8 mouse cellular contexts compared by ENCODE assay signal in genomic region chr16:23127673-23128375, GRCm38 (mm10). TPM values are rescaled to one million over a fixed set of nuclear protein-coding genes. Genes with fewer than 3 reads are reported as not detected.
A peak's percentile ranks its signal among the peaks of the same experiment; 100 is the strongest.
DNase-seq lines count a peak whose midpoint lies in the region; ATAC-seq and TF ChIP-seq lines count a peak whose summit lies in the region.

TSS of gene Rfc4 (minus strand) at chr16:23127737.

- no peak for TF ChIP-seq EP300 in CH12.LX (IDR thresholded peaks at IDR 0.05; ENCODE audit: low read length)
- TF ChIP-seq EP300 in heart, postnatal 0 days (IDR thresholded peaks at IDR 0.05; ENCODE audit: low read depth), result peak; percentile 21; the same call in 1 of the 2 replicates
- TF ChIP-seq EP300 in stomach, postnatal 0 days (optimal IDR thresholded peaks at IDR 0.05), result no peak

- H3K79me2 ChIP-seq in CH12.LX (replicated peaks; ENCODE audit: control insufficient read depth, extremely low read depth, insufficient read depth, poor library complexity, severe bottlenecking), result peaks cover 33% of the 10 kb centered on the region

- H3K27ac ChIP-seq in CH12.LX (ENCODE audit: insufficient read depth, low read depth), result peak within 1 kb of the TSS; percentile 86
- H3K27ac ChIP-seq in forebrain, embryonic 12.5 days, result peak within 1 kb of the TSS; percentile 98
- H3K27ac ChIP-seq in heart, postnatal 0 days (ENCODE audit: low read depth), result peak within 1 kb of the TSS; percentile 99
- peak within 1 kb of the TSS; percentile 96 for H3K27ac ChIP-seq in liver, embryonic 16.5 days (ENCODE audit: low read length)
- H3K27ac ChIP-seq in neural tube, embryonic 12.5 days, result peak within 1 kb of the TSS; percentile 92
- peak within 1 kb of the TSS; percentile 99 for H3K27ac ChIP-seq in stomach, postnatal 0 days (replicated peaks)

- peak within 1 kb of the TSS; percentile 85 for H3K9ac ChIP-seq in CH12.LX (ENCODE audit: insufficient read depth, low read depth)
- H3K9ac ChIP-seq in forebrain, embryonic 12.5 days, result peak within 1 kb of the TSS; percentile 89
- peak within 1 kb of the TSS; percentile 86 for H3K9ac ChIP-seq in heart, postnatal 0 days (replicated peaks; ENCODE audit: low read depth, low read length)
- peak within 1 kb of the TSS; percentile 85 for H3K9ac ChIP-seq in liver, embryonic 16.5 days (ENCODE audit: low read depth, low read length)
- peak within 1 kb of the TSS; percentile 87 for H3K9ac ChIP-seq in neural tube, embryonic 12.5 days
- peak within 1 kb of the TSS; percentile 89 for H3K9ac ChIP-seq in stomach, postnatal 0 days (ENCODE audit: low read length)

- dilution Hi-C loops in CH12.LX (cut with MboI; ENCODE audit: extremely low pct_ligation_motif_present, extremely low pct_unique_long_range_greater_than_20kb, low sequenced_read_pairs), result no loop called here

- TF ChIP-seq POLR2A in CH12.LX (IDR thresholded peaks at IDR 0.05; ENCODE audit: low read depth, low read length), result peak; percentile 99

- TF ChIP-seq CTCF in CH12.LX (conservative IDR thresholded peaks at IDR 0.05 in 1 of 2, IDR thresholded peaks at IDR 0.05 in 1 of 2; ENCODE audit: low read depth in 2 of 2, low read length in 2 of 2), result peak in 1 of 2 experiments; percentile 53; a peak in 2 of 4 replicates
- TF ChIP-seq CTCF in heart, postnatal 0 days (IDR thresholded peaks at IDR 0.05; ENCODE audit: low read depth), result 0 out of 2 replicates have a peak, but pooled peaks have one; percentile 8
- TF ChIP-seq CTCF in stomach, postnatal 0 days (IDR thresholded peaks at IDR 0.05; ENCODE audit: low read depth), result peak; percentile 67

- H3K4me3 ChIP-seq in CH12.LX (replicated peaks in 1 of 3; ENCODE audit: low read depth in 2 of 3, low read length in 2 of 3, poor library complexity in 1 of 3), result peak within 1 kb of the TSS; percentile 72 to 82 (median 79)
- H3K4me3 ChIP-seq in forebrain, embryonic 12.5 days (replicated peaks), result peak within 1 kb of the TSS; percentile 74
- peak within 1 kb of the TSS; percentile 81 for H3K4me3 ChIP-seq in heart, postnatal 0 days (ENCODE audit: low read depth, low read length)
- peak within 1 kb of the TSS; percentile 77 for H3K4me3 ChIP-seq in liver, embryonic 16.5 days (ENCODE audit: low read depth, low read length)
- peak within 1 kb of the TSS; percentile 74 for H3K4me3 ChIP-seq in neural tube, embryonic 12.5 days
- peak within 1 kb of the TSS; percentile 81 for H3K4me3 ChIP-seq in stomach, postnatal 0 days (ENCODE audit: low read depth, low read length)

- peaks cover 5 to 51% of the 10 kb centered on the region in 2 experiments; a peak in 2 of 4 replicates for H3K4me1 ChIP-seq in CH12.LX (ENCODE audit: control insufficient read depth in 1 of 2, insufficient read depth in 2 of 2)
- peaks cover 20% of the 10 kb centered on the region for H3K4me1 ChIP-seq in forebrain, embryonic 12.5 days
- peaks cover 9% of the 10 kb centered on the region for H3K4me1 ChIP-seq in heart, postnatal 0 days (ENCODE audit: control insufficient read depth, insufficient read depth)
- H3K4me1 ChIP-seq in liver, embryonic 16.5 days (ENCODE audit: control insufficient read depth, low read depth, low read length), result peaks cover 10% of the 10 kb centered on the region
- H3K4me1 ChIP-seq in neural tube, embryonic 12.5 days, result peaks cover 19% of the 10 kb centered on the region
- no peaks in the 10 kb centered on the region for H3K4me1 ChIP-seq in stomach, postnatal 0 days (replicated peaks; ENCODE audit: control insufficient read depth, insufficient read depth)

- ATAC-seq in forebrain, embryonic 12.5 days (ENCODE audit: low FRiP score), result peak; percentile 96
- peak; percentile 93 for ATAC-seq in heart, postnatal 0 days (ENCODE audit: insufficient read depth, low read depth)
- peak; percentile 95 for ATAC-seq in liver, embryonic 16.5 days (ENCODE audit: low read depth)
- ATAC-seq in neural tube, embryonic 12.5 days (ENCODE audit: low FRiP score, low read depth), result peak; percentile 95
- peak; percentile 94 for ATAC-seq in stomach, postnatal 0 days (ENCODE audit: low FRiP score, low TSS enrichment)

- no peak; the same call in 1 of the 2 replicates for TF ChIP-seq RAD21 in CH12.LX (IDR thresholded peaks at IDR 0.05; ENCODE audit: low read depth, low read length)

- H3K27me3 ChIP-seq in CH12.LX (replicated peaks), result no peaks in the 10 kb centered on the region
- H3K27me3 ChIP-seq in forebrain, embryonic 12.5 days, result no peaks in the 10 kb centered on the region
- no peaks in the 10 kb centered on the region for H3K27me3 ChIP-seq in heart, postnatal 0 days (ENCODE audit: control insufficient read depth, insufficient read depth, low read length)
- H3K27me3 ChIP-seq in liver, embryonic 16.5 days (ENCODE audit: control insufficient read depth, insufficient read depth, low read depth, low read length), result no peaks in the 10 kb centered on the region
- no peaks in the 10 kb centered on the region for H3K27me3 ChIP-seq in neural tube, embryonic 12.5 days (replicated peaks)
- H3K27me3 ChIP-seq in stomach, postnatal 0 days (ENCODE audit: control insufficient read depth, insufficient read depth, low read length), result no peaks in the 10 kb centered on the region

- under 1% methylated on average over 51 of the region's 51 CpGs for WGBS in forebrain, embryonic 12.5 days
- WGBS in heart, postnatal 0 days, result under 1% methylated on average over 48 of the region's 51 CpGs
- WGBS in liver, embryonic 16.5 days (ENCODE audit: insufficient replicate concordance), result under 1% methylated on average over 51 of the region's 51 CpGs
- WGBS in neural tube, embryonic 12.5 days, result under 1% methylated on average over 51 of the region's 51 CpGs
- WGBS in stomach, postnatal 0 days, result under 1% methylated on average over 51 of the region's 51 CpGs

- in situ Hi-C loops in CH12.LX (cut with MboI; ENCODE audit: low pct_ligation_motif_present, low pct_unique_long_range_greater_than_20kb, low sequenced_read_pairs), result no loop called here

- no peaks in the 10 kb centered on the region for H3K9me3 ChIP-seq in CH12.LX (replicated peaks; ENCODE audit: low read length)
- no peaks in the 10 kb centered on the region for H3K9me3 ChIP-seq in forebrain, embryonic 12.5 days
- H3K9me3 ChIP-seq in heart, postnatal 0 days (replicated peaks; ENCODE audit: control insufficient read depth, low read length), result no peaks in the 10 kb centered on the region
- no peaks in the 10 kb centered on the region for H3K9me3 ChIP-seq in liver, embryonic 16.5 days (replicated peaks; ENCODE audit: control insufficient read depth, low read length)
- no peaks in the 10 kb centered on the region for H3K9me3 ChIP-seq in neural tube, embryonic 12.5 days
- H3K9me3 ChIP-seq in stomach, postnatal 0 days (ENCODE audit: control insufficient read depth, low read length), result no peaks in the 10 kb centered on the region

- peaks cover 12 to 38% of the 10 kb centered on the region in 2 experiments for H3K36me3 ChIP-seq in CH12.LX (replicated peaks in 1 of 2; ENCODE audit: control insufficient read depth in 1 of 2, insufficient read depth in 1 of 2, low read length in 1 of 2)
- H3K36me3 ChIP-seq in forebrain, embryonic 12.5 days (replicated peaks), result peaks cover 17% of the 10 kb centered on the region
- H3K36me3 ChIP-seq in heart, postnatal 0 days (replicated peaks; ENCODE audit: control insufficient read depth, insufficient read depth, low read length), result peaks cover 10% of the 10 kb centered on the region
- peaks cover 11% of the 10 kb centered on the region for H3K36me3 ChIP-seq in liver, embryonic 16.5 days (ENCODE audit: control insufficient read depth, insufficient read depth)
- peaks cover 11% of the 10 kb centered on the region for H3K36me3 ChIP-seq in neural tube, embryonic 12.5 days
- 0 out of 2 replicates have a peak, but pooled peaks cover 3% of the 10 kb centered on the region for H3K36me3 ChIP-seq in stomach, postnatal 0 days (ENCODE audit: control insufficient read depth, insufficient read depth, low read length)

- DNase-seq in CH12.LX (ENCODE audit: extremely low read depth), result peak; percentile 94
- peak; percentile 80 for DNase-seq in c-Kit-positive CD71-positive TER-119-negative erythroid progenitor cells, embryonic 14.5 days (ENCODE audit: low read depth)
- peak; percentile 85 for DNase-seq in heart, postnatal 0 days (ENCODE audit: low spot score)
- peak; percentile 93 to 95 for DNase-seq in kidney, postnatal 4 days
- peak; percentile 91 for DNase-seq in stomach, postnatal 0 days (ENCODE audit: low spot score)

- H3K4me2 ChIP-seq in CH12.LX (ENCODE audit: insufficient read depth, low read depth, poor library complexity, severe bottlenecking), result peak within 1 kb of the TSS; percentile 89
- peak within 1 kb of the TSS; percentile 85 for H3K4me2 ChIP-seq in forebrain, embryonic 12.5 days
- H3K4me2 ChIP-seq in heart, postnatal 0 days (ENCODE audit: low read depth, low read length), result peak within 1 kb of the TSS; percentile 77
- H3K4me2 ChIP-seq in liver, embryonic 16.5 days (ENCODE audit: low read depth, low read length), result peak within 1 kb of the TSS; percentile 82
- H3K4me2 ChIP-seq in neural tube, embryonic 12.5 days (replicated peaks), result peak within 1 kb of the TSS; percentile 79
- peak within 1 kb of the TSS; percentile 89 for H3K4me2 ChIP-seq in stomach, postnatal 0 days (replicated peaks; ENCODE audit: low read depth)

TF ChIP-seq in CH12.LX, 34 proteins besides CTCF, POLR2A, EP300 and RAD21 (continues in another document):
- no peak for TF ChIP-seq ZNF384 (IDR thresholded peaks at IDR 0.05; ENCODE audit: low read depth, low read length)
- TF ChIP-seq MYC (IDR thresholded peaks at IDR 0.05; ENCODE audit: low read depth, low read length), result peak; percentile 74; the same call in 1 of the 2 replicates
- peak; percentile 92 for TF ChIP-seq POLR2AphosphoS2 (IDR thresholded peaks at IDR 0.05; ENCODE audit: low read depth, low read length)
- peak; percentile 96 for TF ChIP-seq SIN3A (IDR thresholded peaks at IDR 0.05; ENCODE audit: low read length)
- peak; percentile 39 for TF ChIP-seq SMC3 (IDR thresholded peaks at IDR 0.05; ENCODE audit: low read depth, low read length)
- peak; percentile 34; the same call in 1 of the 2 replicates for TF ChIP-seq BHLHE40 (IDR thresholded peaks at IDR 0.05; ENCODE audit: low read depth, low read length)
- TF ChIP-seq MAX (IDR thresholded peaks at IDR 0.05; ENCODE audit: low read length), result peak; percentile 80; the same call in 1 of the 2 replicates
- peak; percentile 99 for TF ChIP-seq E2F4 (IDR thresholded peaks at IDR 0.05; ENCODE audit: insufficient replicate concordance, low read depth, low read length)
- TF ChIP-seq ZC3H11A (IDR thresholded peaks at IDR 0.05; ENCODE audit: low read depth, low read length), result no peak

RNA-seq across cellular contexts. Expression of gene Rfc4, which starts in this region (rescaled TPM):
- total RNA-seq in CH12.LX (2012; rRNA removed) (121 and 125 TPM in 2 replicates), CH12.LX (2014; rRNA removed) (191 and 204 TPM in 2 replicates)
- 74.6 and 91.5 TPM in 2 replicates for polyA plus RNA-seq in CH12.LX (2012; ENCODE audit: insufficient read length, low read depth)
- polyA plus RNA-seq in forebrain, embryonic 12.5 days (2016; fragmentation: Nextera tagmentation; extraction: Ambion mirVana), result 181 and 190 TPM in 2 replicates
- total RNA-seq in heart, postnatal 0 days (2014; rRNA removed; ENCODE audit: low replicate concordance), result 16.8 and 27.9 TPM in 2 replicates
- polyA plus RNA-seq in heart, postnatal 0 days (2015; fragmentation: Nextera tagmentation; extraction: Ambion mirVana), result 38.1 and 40.6 TPM in 2 replicates
- polyA plus RNA-seq in liver, embryonic 16.5 days (2015; fragmentation: Nextera tagmentation; extraction: Ambion mirVana), result 104 and 124 TPM in 2 replicates
- 106 and 112 TPM in 2 replicates for polyA plus RNA-seq in neural tube, embryonic 12.5 days (2016; fragmentation: Nextera tagmentation; extraction: Ambion mirVana)
- 35.9 and 38.0 TPM in 2 replicates for polyA plus RNA-seq in stomach, postnatal 0 days (2015; fragmentation: Nextera tagmentation; extraction: Ambion mirVana)

Comparison
In these comparisons a context has a peak if more than half of its experiments do, and no peak if none do; other contexts are left out.
1. Peak in every context shown above with its lines: DNase-seq, ATAC-seq, H3K4me3 ChIP-seq and H3K27ac ChIP-seq.